Mouse (Mus musculus): Measurements from ENCODE around the gene 4930470P17Rik. TPM values are rescaled to one million over a fixed set of nuclear protein-coding genes. Genes with fewer than 3 reads are reported as not detected.

The 4930470P17Rik gene
- not detected for total RNA-seq (2023)

DNA sequence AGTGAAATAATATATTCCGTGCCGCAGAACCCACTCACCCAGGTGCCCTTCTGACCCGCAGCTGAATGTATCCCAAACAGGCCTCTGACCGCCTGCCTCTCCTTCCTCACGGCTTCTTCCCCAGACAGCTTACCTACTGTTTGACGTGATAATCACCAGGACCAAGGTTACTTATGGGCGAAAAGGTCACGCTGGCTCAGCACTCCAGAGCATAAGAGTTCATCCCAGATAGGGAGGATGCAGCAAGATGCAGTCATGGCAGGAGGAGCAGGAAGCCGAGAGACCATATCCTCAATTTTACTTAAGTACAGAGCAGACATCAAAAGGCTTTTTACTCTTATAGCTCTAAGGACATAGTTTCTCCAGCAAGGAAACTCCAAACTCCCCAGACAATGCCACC lies at the start of gene 4930470P17Rik:
Gene 4930470P17Rik, minus strand, starts transcription at position 101 of the 400 bp plus-strand sequence.

Other genes with a start within 250 kb of the 4930470P17Rik start
- gene Bcas1, start 174.2 kb downstream of the 4930470P17Rik start, total RNA-seq (2023), result under 1 TPM in 1 of 2 experiments, not detected in 1; 0.33 TPM
- gene Pfdn4, start 105.6 kb downstream of the 4930470P17Rik start, total RNA-seq (2023), result 10 to 100 TPM; 16.6 to 25.4 TPM
- gene Cyp24a1, start 104.9 kb downstream of the 4930470P17Rik start, total RNA-seq (2023), result not detected
- not detected for gene Dok5, start 129.8 kb upstream of the 4930470P17Rik start, total RNA-seq (2023)